Mouse (Mus musculus): ENCODE data around the gene Birc3.

DNA sequence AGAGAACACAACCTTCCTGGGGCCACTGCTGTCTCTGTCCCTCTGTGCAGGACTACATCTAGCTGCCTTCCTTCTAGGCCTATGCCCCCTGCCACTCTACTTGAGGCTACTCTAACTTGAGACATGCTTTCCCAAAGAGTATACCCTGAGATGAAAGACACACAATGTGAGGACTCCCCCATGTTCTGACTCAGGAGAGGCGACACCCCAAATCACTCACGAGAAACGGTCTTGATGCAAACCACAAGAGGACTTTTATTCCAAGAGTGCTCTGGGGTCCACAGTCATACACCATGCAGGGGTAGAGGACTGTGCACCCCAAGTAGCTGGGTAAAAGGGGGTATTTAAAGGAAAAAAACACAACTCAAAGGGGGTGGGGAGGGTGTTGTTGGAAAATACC, 11.4 kb upstream of the Birc3 start:
- TF ChIP-seq CTCF (IDR thresholded peaks at IDR 0.05; ENCODE audit: insufficient read depth, low read depth, low read length) (no peak), POLR2A (IDR thresholded peaks at IDR 0.05; ENCODE audit: insufficient read depth, low read depth, low read length) (no peak)
